Mouse (Mus musculus) small intestine, adult 2 months (tissue): ENCODE measurements around the gene Bckdhb.

Source experiments
- CTCF ChIP-seq: fragments of 200-500 bp; IDR thresholded peaks from 2 replicates; pipeline ENCODE4 v1.5.1; 2012; ENCODE audit warnings: low read depth, mild to moderate bottlenecking, control low read depth, inconsistent platforms, low read length, moderate library complexity, mixed read lengths; ENCODE audit not compliant: insufficient replicate concordance, insufficient read length; ENCODE audit errors: extremely low read depth
- POLR2A ChIP-seq: fragments of 200-500 bp; IDR thresholded peaks from 2 replicates; pipeline ENCODE4 v1.6.1; 2012; ENCODE audit warnings: low read depth, mild to moderate bottlenecking, control low read depth, inconsistent platforms, low read length, moderate library complexity

DNA sequence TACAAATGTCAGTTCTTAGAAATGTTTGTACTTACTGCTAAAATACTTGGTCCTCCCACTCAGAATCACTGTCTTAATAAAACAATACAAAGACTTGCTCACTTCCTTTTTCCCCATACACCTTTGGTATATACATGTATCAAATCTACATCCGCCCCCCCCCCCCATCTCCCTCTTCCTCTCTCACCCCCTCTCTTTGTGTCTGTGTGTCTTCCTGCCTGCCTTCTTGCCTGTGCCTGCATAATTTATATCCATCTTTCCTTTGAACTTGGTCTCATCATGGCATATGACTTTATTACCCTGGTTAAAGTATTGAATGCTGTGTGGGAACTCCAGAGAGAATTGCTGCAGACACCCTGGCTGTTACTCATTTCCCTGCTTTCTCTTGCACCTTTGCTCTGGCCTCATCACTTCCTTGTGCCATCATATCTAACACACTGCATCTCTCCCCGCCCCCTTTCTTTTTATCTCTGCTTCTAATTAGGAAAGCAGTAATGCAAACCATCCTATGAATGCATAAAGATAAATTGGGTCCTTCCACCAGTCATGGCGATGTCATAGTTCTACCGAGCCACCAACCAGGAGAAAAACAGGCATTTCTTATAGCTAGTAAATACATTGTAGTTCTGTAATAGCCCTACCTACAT is 116.8 kb downstream of the Bckdhb start:
- TF ChIP-seq CTCF (no peak), POLR2A (no peak)
